Mouse (Mus musculus) ovary, postnatal 14 days (tissue): ENCODE measurements around the gene Gm45713.
"Not testable (repeated sequence)": the region's sequence is repeated elsewhere in the genome, so short reads cannot be mapped to it uniquely, and the experiment has no call there.

ENCODE experiments used
- DNase-seq: peaks from one replicate; pipeline ENCODE4 v3.0.0; 2022; ENCODE audit warnings: low spot score

Gene Gm45713

DNA sequence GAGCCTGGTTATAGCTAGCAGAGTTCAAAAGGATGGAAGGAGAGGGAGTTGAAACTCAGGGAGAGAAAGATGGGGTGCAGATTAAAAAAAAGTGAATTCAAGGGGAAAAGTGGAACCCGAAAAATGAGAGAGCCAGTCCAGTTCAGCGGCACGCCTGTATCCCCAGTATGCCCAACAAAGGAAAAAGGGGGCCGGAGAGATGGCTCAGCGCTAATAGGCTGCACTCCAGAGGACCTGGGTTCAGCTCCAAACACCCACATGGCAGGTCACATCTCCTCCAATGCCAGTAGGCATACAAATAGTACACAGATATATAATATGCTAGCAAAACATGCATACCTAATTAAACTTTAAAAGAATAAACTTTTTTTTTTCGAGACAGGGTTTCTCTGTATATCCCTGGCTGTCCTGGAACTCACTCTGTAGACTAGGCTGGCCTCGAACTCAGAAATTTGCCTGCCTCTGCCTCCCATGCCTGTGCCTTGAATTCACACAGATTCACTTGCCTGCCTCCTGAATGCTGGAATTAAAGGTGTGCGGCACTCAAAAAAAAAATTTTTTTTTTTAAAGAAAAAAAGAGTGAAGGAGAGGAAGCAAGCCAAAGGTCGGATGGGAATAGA, 27.1 kb upstream of the Gm45713 start:
- DNase-seq = no peak

DNA sequence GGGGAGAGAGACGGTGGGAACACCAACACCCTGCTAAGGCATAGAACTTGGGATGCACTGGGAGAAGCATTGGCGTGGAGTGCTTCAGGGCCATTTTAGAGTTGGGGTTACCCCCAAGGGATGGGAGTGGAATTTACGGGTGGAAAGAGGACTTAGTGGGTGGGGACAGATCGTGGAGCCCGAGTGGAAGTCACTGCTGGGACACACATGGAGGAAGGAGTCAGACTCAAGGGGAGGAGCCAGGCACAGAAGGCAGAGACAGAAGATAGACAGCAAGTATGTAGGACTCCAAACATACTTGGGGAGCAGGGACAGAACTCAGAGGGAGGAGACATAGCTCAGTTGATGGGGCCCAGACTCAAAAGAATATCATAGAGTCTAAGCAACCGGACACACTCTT, 26.5 kb upstream of the Gm45713 start:
- no peak for DNase-seq

DNA sequence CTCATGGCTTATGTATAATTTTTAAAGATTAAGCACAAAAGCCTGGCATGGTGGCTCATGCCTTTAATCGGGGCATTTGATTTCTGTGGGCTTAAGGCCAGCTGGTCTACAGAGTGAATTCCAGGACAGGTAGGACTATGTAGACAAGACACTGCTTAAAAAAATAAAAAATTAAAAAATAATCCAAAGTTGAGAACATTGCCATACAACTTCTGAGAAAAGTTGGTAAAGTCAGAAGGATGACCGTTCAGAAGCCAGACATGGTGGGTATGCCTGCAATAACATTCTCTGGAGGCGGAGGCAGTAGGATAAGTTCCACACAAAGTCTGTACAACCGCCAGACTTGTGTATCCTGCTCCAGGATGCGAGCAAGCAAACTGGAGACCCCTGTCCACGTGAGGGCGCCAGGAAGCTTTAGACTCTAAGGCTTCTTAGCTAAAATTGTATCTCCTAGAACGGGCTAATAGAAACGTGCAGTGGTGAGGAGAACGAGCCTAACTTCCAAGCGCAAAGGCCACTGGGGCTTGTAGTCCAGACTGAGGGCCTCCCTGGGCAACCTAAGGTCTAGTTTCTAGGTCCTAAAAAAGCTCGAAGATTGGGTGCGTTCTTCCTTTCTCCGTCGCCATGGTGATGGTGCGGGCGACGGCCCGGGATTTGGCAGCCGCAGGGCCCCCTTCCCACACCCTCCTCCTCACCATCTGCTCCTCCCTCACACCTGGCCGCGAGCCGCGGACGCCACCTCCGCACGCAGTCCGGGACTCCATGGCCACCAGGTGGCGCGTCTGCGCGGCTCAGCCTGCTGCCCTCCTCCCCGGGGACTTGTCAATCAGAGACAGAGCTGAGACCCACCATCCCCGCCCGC, 25.8 kb upstream of the Gm45713 start:
- peak; percentile 88 for DNase-seq

DNA sequence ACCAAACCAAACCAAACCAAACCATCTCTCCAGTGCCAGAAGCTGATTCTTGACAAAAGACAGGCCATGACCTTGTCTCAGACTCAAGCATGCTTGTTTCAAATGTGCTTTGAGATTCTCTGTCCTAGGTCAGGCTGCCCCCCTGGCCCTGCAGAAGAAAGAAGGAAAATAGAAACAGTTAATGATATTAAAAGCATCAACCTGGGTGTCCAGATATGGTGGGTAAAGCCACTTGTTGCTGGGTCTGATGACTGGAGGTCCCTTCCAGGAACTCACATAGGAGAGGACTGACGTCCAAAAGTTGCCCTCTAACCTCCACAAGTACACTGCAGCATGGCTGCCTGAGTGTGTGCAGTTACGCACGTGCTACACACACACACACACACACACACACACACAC, 24.8 kb upstream of the Gm45713 start:
- DNase-seq = no peak

DNA sequence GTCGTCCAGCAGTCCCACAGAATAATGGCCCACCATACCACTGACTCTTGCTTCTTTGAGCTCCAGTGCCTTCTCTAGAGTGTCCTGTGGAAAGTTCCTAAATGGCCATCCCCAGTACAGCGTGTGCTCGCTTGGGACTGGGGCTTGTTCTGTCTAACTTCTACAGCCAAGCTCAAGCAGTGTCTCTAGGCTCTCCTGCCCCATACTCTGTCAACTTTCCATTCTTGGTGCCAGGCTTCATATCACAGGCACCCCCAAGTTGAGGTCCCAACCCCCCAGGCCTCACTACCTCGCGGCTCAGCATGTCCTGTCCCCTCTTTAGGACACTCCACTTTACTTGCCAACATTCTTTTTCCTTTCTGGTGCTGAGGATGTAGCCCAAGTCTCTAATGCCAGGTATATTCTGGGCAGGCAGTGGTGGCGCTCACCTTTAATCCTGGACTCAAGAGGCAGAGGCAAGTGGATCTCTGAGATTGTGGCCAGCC, 24.3 kb upstream of the Gm45713 start:
- no peak for DNase-seq

DNA sequence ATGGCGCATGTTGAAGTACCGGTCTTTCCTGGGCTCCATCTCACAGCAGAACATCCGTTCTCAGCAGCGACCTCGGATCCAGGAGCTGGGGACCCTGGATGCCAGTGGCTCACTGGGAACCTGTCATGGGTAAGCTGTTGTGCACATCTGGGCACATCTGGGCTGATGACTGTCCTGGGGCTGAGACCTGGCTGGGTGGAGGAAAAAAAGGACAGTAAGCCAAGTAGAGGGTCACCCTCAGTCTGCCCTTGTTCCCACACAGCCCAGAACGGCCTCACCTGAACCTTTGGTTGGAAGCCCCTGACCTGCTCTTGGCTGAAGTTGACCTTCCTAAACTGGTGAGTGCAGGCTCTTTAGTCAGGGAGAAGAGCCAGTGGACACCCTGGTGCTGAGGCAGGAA, 23.0 kb upstream of the Gm45713 start:
- no peak for DNase-seq

DNA sequence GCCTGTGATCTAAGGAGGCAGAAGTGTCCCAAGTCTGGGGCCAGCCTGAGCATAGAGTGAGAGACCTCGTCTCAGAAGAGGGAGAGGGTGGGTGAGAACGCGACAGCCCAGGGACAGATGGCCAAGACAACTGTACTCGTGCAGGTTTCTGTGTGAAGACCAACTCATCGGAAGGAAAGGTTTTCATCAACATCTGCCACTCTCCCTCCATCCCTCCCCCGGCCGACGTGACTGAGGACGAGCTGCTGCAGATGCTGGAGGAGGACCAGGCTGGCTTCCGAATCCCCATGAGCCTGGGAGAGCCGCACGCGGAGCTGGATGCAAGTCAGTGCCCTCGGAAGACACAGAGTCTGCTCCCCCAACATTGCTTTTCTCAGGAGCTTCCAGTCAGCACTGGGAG, 21.4 kb upstream of the Gm45713 start:
- no peak for DNase-seq

DNA sequence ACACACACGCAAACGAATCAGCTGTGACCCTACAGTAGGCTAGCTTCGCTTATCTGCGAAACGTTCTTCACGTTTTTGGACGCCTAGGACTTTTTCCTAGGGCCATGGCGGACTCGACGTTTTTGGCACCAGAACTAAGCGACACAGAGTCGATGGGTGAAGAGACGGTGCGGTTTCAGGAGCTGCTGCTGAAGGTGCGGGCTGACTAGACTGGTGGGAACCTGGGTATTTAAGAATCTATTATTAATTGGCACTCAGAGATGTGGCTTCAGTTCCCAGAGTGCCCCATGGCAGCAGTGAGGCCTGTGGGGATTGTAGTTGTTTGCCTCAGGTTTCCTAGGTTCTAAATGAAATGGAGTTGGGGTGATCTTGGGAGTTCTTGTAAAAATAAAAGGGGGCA, 20.2 kb upstream of the Gm45713 start:
- DNase-seq = no peak

DNA sequence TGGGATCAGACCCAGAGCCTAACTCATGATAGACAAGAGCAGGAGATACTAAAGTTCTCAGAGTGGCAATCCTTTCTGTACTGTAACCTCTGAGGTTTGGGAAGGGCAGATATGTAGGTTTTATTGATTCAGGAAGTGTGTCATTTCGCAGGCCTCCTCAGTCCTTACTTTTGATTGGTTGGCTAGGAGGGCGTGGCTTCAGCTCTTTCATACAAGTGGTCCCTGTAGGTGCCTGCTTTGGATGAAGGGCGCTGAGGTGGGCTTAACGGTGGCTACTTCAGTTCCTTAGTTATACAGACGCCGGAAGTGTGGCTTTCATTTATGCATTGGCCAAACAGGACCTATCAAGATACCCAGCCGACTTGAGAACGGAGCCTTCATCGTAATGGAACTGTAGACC, 19.6 kb upstream of the Gm45713 start:
- no peak for DNase-seq

DNA sequence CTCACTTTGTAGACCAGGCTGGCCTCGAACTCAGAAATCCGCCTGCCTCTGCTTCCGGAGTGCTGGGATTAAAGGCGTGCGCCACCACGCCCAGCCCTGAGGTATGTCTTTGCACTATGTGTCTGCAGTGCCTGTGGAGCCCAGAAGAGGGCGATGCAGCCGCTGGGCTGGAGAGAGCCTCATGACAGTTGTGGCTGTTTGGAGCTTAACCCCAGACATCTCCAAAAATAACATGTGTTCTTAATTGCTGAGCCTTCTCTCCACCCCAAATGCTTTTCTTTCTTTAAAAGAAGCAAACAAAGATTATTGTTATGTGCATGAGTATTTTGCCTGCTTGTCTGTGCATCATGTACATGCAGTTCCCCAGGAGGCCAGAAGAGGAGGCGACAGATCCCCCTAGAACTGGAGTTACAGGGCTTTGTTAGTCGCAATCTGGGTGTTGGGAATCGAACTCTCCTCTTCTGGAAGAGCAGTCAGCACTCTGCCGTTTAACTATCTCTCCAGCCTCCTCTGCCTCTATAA, 19.0 kb upstream of the Gm45713 start:
- DNase-seq = peak; percentile 52

DNA sequence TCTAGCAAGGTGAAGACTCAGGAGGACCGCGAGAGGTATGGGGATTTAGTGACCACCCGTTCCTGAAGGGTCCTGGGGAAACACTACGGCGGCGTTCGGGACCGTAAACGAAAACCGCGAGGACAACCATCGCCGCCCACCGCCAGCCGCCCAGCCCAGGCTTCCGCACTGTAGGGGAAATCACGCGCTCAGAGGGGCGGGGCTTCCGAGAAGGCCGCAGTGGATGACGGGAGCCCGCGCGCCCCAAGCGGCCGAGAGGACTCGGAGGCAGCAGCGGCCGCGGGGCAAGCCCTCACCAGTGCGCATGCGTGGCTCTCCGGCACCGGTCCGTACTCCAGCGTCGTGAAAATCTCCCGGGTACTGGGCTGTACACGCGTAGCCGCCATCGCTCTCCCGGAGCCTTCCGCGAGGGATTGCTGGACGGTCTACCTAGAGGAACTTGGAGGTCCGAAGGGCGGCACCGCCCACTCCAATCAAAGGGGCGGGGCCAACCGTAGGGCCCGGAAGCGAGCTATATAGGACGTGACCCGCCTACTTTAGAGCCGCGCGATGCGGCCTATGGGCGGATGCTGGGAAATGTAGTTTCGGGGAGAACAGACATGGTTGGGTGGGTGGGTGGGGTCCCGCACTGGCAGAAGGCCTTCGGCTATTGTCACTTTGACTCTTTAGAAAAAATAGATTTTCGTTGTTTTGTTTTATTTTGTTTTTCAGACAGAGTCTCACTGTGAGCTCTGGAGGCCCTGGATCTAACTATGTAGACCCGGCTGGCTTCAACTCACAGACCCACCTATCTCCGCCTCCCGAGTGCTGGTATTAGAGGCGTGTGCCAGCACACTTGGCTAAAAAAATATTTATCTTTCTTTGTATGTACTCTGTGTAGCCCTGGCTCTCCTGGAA, 18.3 kb upstream of the Gm45713 start, which contains the start of the genes Pih1d1 and Aldh16a1:
Gene Pih1d1 (plus strand): TSS at position 208 of the 897 bp plus-strand sequence.
Gene Aldh16a1 (minus strand): TSS at position 489 of the 897 bp plus-strand sequence.
- DNase-seq = peak; percentile 95

DNA sequence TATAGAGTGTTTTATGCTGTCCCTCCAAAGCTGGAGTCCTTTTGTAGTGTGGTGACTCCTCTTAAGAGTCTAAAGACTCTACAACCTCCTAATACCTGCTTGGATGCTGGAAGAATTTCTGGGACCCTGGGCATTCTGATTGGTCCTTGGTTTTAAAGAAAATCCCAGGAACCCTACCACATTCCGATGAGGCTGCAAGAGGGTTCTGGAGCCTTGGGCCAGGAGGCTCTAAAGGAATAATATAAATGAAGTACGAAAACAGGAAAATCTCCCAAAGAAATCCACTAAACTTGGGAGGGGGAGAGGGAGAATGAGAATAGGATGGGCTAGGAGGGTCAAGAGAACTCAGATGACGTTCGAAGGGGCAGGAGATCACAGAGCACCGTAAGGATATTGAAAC, 17.6 kb upstream of the Gm45713 start:
- no peak for DNase-seq

DNA sequence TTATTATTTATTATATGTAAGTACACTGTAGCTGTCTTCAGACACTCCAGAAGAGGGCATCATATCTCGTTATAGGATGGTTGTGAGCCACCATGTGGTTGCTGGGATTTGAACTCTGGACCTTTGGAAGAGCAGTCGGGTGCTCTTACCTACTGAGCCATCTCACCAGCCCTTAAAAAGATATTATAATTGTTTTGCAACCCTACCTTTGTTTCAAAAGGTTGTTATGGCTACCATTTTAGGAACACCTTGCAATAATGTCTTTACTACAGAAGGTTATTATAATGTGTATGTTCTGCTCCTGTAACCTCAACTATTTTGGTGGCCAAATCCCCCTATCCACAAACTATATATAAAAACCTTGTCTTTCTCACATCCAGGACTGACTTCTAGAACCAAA, 17.0 kb upstream of the Gm45713 start:
- not testable (repeated sequence) for DNase-seq

DNA sequence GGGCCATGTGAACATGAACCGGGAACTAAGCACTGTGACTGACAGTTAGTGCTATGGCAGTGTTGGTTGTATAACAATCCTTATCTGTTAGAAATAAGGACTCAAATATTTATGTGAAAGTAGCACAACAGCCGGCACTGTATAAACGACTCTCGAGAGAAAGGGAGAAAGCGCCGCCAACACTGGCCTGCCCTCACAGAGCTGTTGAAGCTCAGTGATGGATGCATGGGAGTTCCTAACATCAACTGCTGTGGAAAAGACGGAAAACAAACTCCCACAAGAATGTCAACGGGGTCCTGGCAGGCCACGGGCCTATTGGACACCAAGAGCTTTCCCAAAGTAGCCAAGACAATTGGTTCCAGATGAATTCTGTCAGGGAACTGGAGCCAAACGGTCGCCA, 15.3 kb upstream of the Gm45713 start:
- peak; percentile 56 for DNase-seq

DNA sequence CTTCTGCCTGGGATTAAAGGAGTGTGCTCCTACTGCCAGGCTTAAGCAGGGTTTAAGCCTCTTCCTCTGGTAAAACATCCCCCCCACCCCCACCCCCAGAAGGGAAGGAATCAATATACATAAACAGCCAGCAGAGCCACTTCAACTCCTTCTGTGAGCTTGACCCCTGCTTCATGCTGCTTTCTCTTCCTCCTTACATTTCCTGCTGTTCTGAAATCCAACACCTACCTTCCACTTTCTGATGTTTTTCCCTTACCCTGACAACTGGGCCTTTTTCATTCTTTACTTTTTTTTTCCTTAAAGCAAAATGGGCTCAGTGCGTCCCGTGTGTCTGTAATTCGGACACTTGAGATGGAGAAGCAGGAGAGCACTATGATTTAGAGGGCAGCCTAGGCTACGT, 14.3 kb upstream of the Gm45713 start:
- DNase-seq = no peak

DNA sequence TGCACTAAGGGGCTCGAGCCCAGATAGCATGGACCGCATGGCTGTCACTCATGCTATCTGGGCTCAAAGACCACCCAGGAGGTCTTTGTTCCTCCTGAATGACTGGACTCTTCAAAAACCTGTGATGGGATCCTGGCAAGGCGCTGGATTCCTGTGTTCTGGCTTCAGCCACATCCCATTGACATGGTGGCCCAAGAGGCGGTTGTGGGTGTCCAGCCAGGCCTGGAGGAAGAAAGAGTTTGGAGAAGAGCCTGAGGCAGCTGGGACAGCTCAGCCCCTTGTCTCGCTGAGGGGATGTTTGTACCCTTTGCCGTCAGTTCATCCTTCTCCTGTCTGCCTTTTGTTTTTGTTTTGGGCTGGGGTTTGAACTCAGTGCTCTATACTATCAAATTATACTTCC, 13.5 kb upstream of the Gm45713 start:
- no peak for DNase-seq

DNA sequence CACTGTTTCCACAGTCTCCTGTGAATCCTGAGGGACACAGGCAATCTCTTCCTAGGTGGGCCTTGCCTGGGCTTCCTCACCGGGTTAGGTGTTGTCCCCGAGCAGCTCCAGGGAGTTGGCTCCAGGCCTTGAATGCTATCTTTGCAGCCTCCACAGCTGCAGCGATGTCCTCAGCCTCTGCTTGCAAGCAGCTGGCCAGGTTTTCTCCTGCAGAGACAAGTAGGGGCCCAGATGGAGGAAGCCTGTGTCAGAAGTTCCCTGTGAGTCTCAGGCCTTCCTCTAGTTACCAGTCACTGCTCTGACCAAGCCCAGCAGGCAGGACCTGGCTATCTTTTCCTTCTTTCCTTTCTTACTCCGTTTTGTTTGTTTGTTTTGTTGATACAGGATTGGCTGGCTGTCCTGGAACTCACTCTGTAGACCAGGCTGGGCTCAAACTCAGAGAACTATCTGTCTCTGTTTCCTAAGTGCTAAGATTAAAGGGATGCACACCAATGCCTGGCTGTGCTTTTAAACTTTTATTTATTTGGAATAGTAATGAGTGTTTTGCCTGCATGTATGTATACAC, 12.6 kb upstream of the Gm45713 start:
- DNase-seq = no peak

DNA sequence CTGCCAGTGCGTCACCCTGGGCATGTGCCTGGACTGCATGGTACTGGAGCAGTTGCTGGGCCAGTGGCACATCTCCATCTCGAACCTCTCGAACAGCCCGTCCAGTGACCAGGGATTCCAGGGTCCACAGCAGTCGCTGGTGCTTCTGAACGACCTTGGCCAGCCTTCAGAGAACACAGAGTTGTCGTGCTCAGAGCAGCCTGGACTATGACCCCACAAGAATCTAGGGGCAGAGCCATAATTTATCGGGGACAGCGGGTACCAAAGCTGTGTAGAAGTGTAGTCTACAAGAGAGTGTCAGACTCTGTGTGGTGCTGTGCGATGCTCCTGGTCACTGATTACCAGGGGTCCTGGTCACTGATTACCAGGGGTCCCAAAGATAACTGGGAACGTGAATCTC, 11.9 kb upstream of the Gm45713 start:
- DNase-seq = no peak

DNA sequence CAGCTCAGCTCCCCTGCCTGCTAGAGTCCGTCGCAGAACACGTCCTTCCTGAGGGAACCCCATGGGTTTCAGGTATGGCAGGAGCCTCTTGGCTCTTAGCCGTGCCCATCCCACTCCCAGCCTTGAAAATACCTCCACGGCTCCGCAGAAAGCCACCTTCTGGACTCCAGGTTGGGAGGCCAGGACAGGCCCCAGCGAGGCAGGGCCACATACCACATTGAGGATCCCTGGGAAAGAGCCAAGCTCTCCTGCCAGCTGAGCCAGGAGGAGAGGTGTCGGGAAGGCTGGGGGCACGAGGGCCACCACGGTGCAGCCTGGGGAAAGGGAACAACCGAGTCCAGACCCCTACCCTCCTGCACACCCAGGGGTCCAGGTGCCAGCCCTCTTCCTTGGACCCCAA, 11.2 kb upstream of the Gm45713 start:
- no peak for DNase-seq

DNA sequence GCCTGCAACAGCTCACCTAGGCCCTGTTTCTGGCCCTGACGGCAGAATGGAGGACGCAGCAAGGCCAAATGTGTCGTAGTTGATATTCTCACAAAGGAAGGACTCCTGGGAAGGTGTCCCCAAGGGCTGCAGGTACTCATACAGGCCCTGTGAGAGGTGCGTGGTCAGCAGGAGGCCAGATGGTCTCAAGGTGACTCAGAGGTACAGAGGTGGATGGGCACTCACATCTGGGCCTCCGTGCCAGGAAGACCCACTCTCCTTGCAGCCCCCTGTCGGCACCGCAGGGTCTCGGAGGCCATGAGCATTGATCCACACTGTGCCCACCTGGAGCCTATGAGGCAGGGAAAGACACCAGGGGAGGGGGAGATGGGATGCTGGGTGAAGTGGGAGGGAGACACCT, 9.4 kb upstream of the Gm45713 start:
- no peak for DNase-seq

DNA sequence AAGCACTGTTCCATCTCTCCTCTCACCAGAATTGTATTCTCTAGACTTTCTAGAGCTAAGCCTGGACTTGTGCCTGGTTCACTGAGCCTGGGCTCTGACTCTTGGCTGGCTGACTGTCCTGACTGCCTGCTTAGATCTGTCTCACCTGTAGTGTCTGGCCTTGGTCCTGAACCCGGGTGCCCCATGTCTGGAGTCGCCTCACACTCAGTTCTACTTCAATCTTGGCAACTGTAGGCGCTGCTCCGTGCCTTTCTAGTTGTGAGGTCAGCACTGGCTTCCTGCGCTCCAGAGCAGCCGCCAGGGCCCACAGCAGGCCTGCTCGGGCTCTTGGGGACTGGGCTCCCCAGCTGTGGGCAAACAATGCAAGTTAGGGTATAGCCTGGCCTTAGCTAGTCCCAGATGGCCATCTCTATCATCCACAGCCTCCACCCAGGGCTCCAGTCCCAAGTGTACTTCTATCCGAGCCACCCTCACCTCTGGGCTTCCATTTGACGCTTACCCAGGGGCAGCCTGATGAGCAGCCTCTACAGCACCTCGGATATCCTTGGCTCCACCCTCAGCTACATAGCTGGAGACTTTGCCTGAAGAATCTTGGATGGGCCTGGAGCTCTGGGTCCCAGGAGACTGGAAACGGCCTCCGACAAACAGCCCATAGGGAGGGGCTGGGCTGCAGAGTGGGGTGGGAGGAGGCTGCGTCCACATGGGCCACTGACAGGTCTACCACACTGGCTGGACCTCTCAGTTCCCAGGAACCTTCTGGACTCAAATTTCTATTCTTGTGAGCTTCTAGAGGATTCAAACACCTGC, 8.5 kb upstream of the Gm45713 start:
- DNase-seq = no peak
